In genomic region chr3:97847626-97848025, GRCm38 (mm10) we compare ENCODE assay signal across 17 mouse cellular contexts. TPM values are rescaled to one million over a fixed set of nuclear protein-coding genes. Genes with fewer than 3 reads are reported as not detected.
A peak's percentile ranks its signal among the peaks of the same experiment; 100 is the strongest.
DNase-seq lines count a peak whose midpoint lies in the region; ATAC-seq and TF ChIP-seq lines count a peak whose summit lies in the region.
"Had no signal": no experiment of that assay in that cellular context is flagged by ENCODE, and none has a peak within 500 bp of the region (broad histone marks: within the 10 kb centered on the region; RNA-seq: fewer than 3 reads in every experiment).

No protein-coding gene starts in this region.

- peaks cover 9% of the 10 kb centered on the region; the same call in 1 of the 2 replicates for H3K36me3 ChIP-seq in heart, embryonic 12.5 days
- H3K36me3 ChIP-seq in liver, adult 2 months (ENCODE audit: control insufficient read depth, insufficient read depth, low read length) = peaks cover 3% of the 10 kb centered on the region; the same call in 1 of the 2 replicates
- H3K36me3 ChIP-seq in neural tube, embryonic 14.5 days (ENCODE audit: control insufficient read depth, insufficient read depth, low read length) = no peaks in the 10 kb centered on the region
- no peaks in the 10 kb centered on the region for H3K36me3 ChIP-seq in neural tube, embryonic 15.5 days
- H3K36me3 ChIP-seq: embryonic facial prominence, embryonic 13.5 days had no signal

- no peak overlapping the region for H3K4me3 ChIP-seq in heart, embryonic 12.5 days
- no peak overlapping the region for H3K4me3 ChIP-seq in liver, adult 2 months (ENCODE audit: insufficient read depth, low read depth, low read length)
- no peak overlapping the region for H3K4me3 ChIP-seq in neural tube, embryonic 14.5 days (ENCODE audit: low read depth, low read length)
- H3K4me3 ChIP-seq in neural tube, embryonic 15.5 days (replicated peaks) = no peak overlapping the region
- H3K4me3 ChIP-seq: embryonic facial prominence, embryonic 13.5 days; forebrain, embryonic 13.5 days; heart, embryonic 13.5 days had no signal

- no peaks in the 10 kb centered on the region for H3K9me3 ChIP-seq in heart, embryonic 12.5 days (replicated peaks)
- no peaks in the 10 kb centered on the region for H3K9me3 ChIP-seq in neural tube, embryonic 14.5 days (ENCODE audit: control insufficient read depth, low read length)
- H3K9me3 ChIP-seq in neural tube, embryonic 15.5 days (replicated peaks) = no peaks in the 10 kb centered on the region
- H3K9me3 ChIP-seq: embryonic facial prominence, embryonic 13.5 days; forebrain, embryonic 13.5 days; heart, embryonic 13.5 days had no signal

- H3K27me3 ChIP-seq in heart, embryonic 12.5 days (replicated peaks) = no peaks in the 10 kb centered on the region
- no peaks in the 10 kb centered on the region for H3K27me3 ChIP-seq in liver, adult 2 months (ENCODE audit: control insufficient read depth, insufficient read depth, low read length)
- no peaks in the 10 kb centered on the region for H3K27me3 ChIP-seq in neural tube, embryonic 14.5 days (ENCODE audit: control insufficient read depth, insufficient read depth, low read length)
- no peaks in the 10 kb centered on the region for H3K27me3 ChIP-seq in neural tube, embryonic 15.5 days (replicated peaks)
- H3K27me3 ChIP-seq: forebrain, embryonic 13.5 days; heart, embryonic 13.5 days had no signal

- TF ChIP-seq CTCF in liver, adult 2 months (IDR thresholded peaks at IDR 0.05; ENCODE audit: low read depth, low read length) = no peak

- no peak for ATAC-seq in heart, embryonic 12.5 days (ENCODE audit: insufficient number of reproducible peaks, low FRiP score)
- ATAC-seq in neural tube, embryonic 14.5 days (ENCODE audit: low read depth) = peak; percentile 38; the same call in 1 of the 2 replicates
- no peak for ATAC-seq in neural tube, embryonic 15.5 days (ENCODE audit: low FRiP score)
- ATAC-seq: forebrain, embryonic 13.5 days; forebrain, postnatal 0 days had no signal

- H3K27ac ChIP-seq in heart, embryonic 12.5 days (ENCODE audit: poor library complexity, severe bottlenecking) = no peak overlapping the region
- H3K27ac ChIP-seq in liver, adult 2 months (replicated peaks; ENCODE audit: insufficient read depth, low read depth, low read length) = peak overlapping the region; percentile 84
- H3K27ac ChIP-seq in neural tube, embryonic 14.5 days (ENCODE audit: low read depth, low read length) = no peak overlapping the region
- no peak overlapping the region for H3K27ac ChIP-seq in neural tube, embryonic 15.5 days (replicated peaks)
- H3K27ac ChIP-seq: embryonic facial prominence, embryonic 13.5 days; forebrain, embryonic 13.5 days; heart, embryonic 13.5 days had no signal

- no peak overlapping the region for H3K9ac ChIP-seq in heart, embryonic 12.5 days
- H3K9ac ChIP-seq in liver, adult 2 months (ENCODE audit: low read depth, low read length) = no peak overlapping the region
- H3K9ac ChIP-seq in neural tube, embryonic 14.5 days (replicated peaks; ENCODE audit: low read depth, low read length) = no peak overlapping the region
- H3K9ac ChIP-seq in neural tube, embryonic 15.5 days (replicated peaks) = no peak overlapping the region
- H3K9ac ChIP-seq: embryonic facial prominence, embryonic 13.5 days; forebrain, embryonic 13.5 days; forebrain, postnatal 0 days; heart, embryonic 13.5 days had no signal

- no peaks in the 10 kb centered on the region; the same call in 1 of the 2 replicates for H3K4me1 ChIP-seq in heart, embryonic 12.5 days (replicated peaks)
- H3K4me1 ChIP-seq in liver, adult 2 months (ENCODE audit: control insufficient read depth, insufficient read depth, low read length) = peaks cover 21% of the 10 kb centered on the region
- H3K4me1 ChIP-seq in neural tube, embryonic 14.5 days (ENCODE audit: control insufficient read depth, insufficient read depth, low read length) = no peaks in the 10 kb centered on the region
- H3K4me1 ChIP-seq in neural tube, embryonic 15.5 days = no peaks in the 10 kb centered on the region
- H3K4me1 ChIP-seq: embryonic facial prominence, embryonic 13.5 days; forebrain, embryonic 13.5 days; heart, embryonic 13.5 days had no signal

- no peak for TF ChIP-seq POLR2A in liver, adult 2 months (IDR thresholded peaks at IDR 0.05; ENCODE audit: extremely low read depth, insufficient read depth, low read length)

- WGBS in heart, embryonic 12.5 days = 73% methylated on average over 3 of the region's 3 CpGs
- 23% methylated on average over 3 of the region's 3 CpGs for WGBS in liver, adult 2 months
- 58% methylated on average over 3 of the region's 3 CpGs for WGBS in neural tube, embryonic 14.5 days
- 68% methylated on average over 3 of the region's 3 CpGs for WGBS in neural tube, embryonic 15.5 days

- no peak overlapping the region for H3K4me2 ChIP-seq in heart, embryonic 12.5 days
- no peak overlapping the region for H3K4me2 ChIP-seq in neural tube, embryonic 14.5 days (ENCODE audit: low read depth, low read length)
- no peak overlapping the region for H3K4me2 ChIP-seq in neural tube, embryonic 15.5 days
- H3K4me2 ChIP-seq: embryonic facial prominence, embryonic 13.5 days; forebrain, embryonic 13.5 days; heart, embryonic 13.5 days had no signal

- peak; percentile 59 for DNase-seq in heart, adult 11 months
- peak; percentile 64 for DNase-seq in liver, adult 2 months (ENCODE audit: extremely low read depth, low read depth, low spot score)
- DNase-seq in liver = no peak
- no peak for DNase-seq in kidney, postnatal 36 days
- DNase-seq: adrenal gland, postnatal 10 days; cerebellum, adult 11 months; cerebellum, adult 8-10 months; cerebellum, postnatal 14 days; forebrain, postnatal 0 days; gastrocnemius, postnatal 14 days; heart, postnatal 36 days had no signal

- H3K79me2 ChIP-seq in liver, adult 2 months (ENCODE audit: control insufficient read depth, insufficient read depth, low read length) = peaks cover 11% of the 10 kb centered on the region

RNA-seq across cellular contexts. Expression of gene Pde4dip, which starts 40.9 kb away (rescaled TPM):
- 101 and 109 TPM in 2 replicates for polyA plus RNA-seq in heart, embryonic 12.5 days (2016; fragmentation: Nextera tagmentation; extraction: Ambion mirVana)
- total RNA-seq in liver, adult 2 months (2014; rRNA removed) = 48.0 and 50.1 TPM in 2 replicates
- 24.0 and 26.4 TPM in 2 replicates for polyA plus RNA-seq in liver, adult 2 months (2012; rRNA removed)
- polyA plus RNA-seq in neural tube, embryonic 14.5 days (2014; fragmentation: Nextera tagmentation; extraction: Ambion mirVana) = 75.8 and 87.1 TPM in 2 replicates
- polyA plus RNA-seq in neural tube, embryonic 15.5 days (2015; fragmentation: Nextera tagmentation; extraction: Ambion mirVana) = 55.2 and 62.6 TPM in 2 replicates

RNA-seq across cellular contexts. Expression of gene Sec22b, which starts 53.4 kb away (rescaled TPM):
- 123 and 125 TPM in 2 replicates for polyA plus RNA-seq in heart, embryonic 12.5 days (2016; fragmentation: Nextera tagmentation; extraction: Ambion mirVana)
- total RNA-seq in liver, adult 2 months (2014; rRNA removed) = 35.3 and 36.2 TPM in 2 replicates
- 24.6 and 26.3 TPM in 2 replicates for polyA plus RNA-seq in liver, adult 2 months (2012; rRNA removed)
- 105 and 111 TPM in 2 replicates for polyA plus RNA-seq in neural tube, embryonic 14.5 days (2014; fragmentation: Nextera tagmentation; extraction: Ambion mirVana)
- 93.9 and 97.1 TPM in 2 replicates for polyA plus RNA-seq in neural tube, embryonic 15.5 days (2015; fragmentation: Nextera tagmentation; extraction: Ambion mirVana)

Comparison
In these comparisons a context has a peak if more than half of its experiments do, and no peak if none do; other contexts are left out.
1. DNase-seq: peak in heart, adult 11 months (single experiment) and liver, adult 2 months (single experiment); none in liver (single experiment) and kidney, postnatal 36 days (0 of 2).